Mouse (Mus musculus) heart, adult 11 months (tissue): ENCODE results near the gene Nphp4.

Source experiments
- DNase-seq: peaks from one replicate; pipeline ENCODE4 v3.0.0; 2022

The Nphp4 gene

GRCm38 (mm10) chr4:152476427-152477023 is at the start of gene Nphp4:
TSS of gene Nphp4 (plus strand) at chr4:152476706.
- DNase-seq = no peak

GRCm38 (mm10) chr4:152428259-152428658 is 48.2 kb upstream of the Nphp4 start:
- no peak for DNase-seq

DNA sequence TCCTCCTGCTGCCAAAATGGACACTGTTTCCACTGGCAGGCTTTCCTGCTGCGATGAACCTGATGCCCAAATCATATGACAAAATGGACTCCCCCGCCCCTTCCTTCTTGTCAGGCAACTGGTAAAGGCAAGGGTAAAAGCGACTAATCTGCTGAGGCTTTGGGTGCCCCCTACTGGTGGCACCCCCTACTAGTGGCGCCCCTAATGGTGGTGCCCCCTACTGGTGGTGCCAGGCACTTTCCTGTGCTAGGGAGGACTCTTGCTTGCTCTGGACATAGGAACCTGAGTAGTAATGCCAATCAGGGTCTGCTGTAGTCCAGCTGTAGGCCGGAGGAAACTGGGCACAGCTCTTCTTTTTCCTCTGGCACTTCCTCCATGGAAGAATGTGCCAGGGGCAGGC is 44.2 kb upstream of the Nphp4 start:
- DNase-seq = no peak

DNA sequence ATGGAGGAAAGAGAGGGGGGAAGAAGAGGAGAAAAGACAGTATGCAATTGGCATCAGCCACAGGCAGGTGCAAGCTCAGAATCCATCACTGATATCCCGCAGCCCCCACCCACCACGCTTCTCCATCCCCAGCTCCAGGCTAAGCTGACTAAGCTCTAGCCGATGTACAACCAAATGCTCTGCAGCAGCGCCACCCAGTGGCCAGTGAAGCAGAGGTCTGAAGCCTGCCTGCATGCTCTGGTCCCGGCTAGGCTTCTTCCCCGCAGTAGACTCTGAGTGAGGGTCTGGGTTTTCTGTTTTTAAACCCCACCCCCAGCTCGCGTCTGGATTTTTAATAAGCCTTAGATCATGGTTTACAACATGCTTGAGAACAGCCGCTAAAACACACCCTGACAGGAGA is 41.7 kb upstream of the Nphp4 start:
- peak; percentile 95 for DNase-seq

- peak; percentile 93 for DNase-seq
Observed at GRCm38 (mm10) chr4:152435255-152435654, 41.3 kb upstream of the Nphp4 start.

DNA sequence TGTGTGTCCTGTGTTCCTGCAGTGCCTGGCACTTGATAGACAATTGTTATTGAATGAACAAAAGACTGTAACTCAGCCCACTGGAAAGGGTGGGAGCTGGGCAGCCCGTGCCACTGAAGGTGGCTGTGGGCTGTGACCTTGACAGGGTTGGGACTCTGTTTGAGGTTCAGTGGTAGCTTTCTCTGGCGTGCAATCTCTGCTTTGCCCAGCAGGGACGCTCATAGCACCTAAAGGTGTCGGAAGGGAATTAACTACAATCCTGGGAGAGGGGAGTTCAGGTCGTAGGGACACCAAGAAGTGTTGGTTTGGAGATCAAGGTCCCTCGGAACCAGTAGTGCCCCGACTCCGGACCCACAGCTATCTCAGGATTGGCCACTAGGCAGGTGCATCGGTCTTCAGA is 35.6 kb upstream of the Nphp4 start:
- DNase-seq = no peak

DNA sequence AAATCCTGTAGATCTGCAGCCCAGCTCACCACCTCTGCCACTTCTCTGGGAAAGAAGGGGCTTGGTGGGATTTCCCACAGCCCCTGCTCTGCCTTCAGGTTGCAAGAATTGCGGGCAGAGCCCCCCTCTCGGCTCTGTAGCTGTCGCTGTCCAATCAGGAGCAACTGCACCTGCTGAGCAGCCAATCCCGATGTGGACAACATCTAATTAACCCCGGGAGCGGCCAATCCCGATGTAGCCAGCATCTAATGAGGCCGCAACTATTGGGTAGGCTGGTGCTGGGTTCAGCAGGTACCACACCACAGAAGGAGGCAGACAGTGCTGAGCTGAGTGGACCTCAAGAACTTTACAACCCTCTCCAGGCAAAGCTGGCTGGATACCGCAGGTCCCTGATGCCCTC is 35.0 kb upstream of the Nphp4 start:
- DNase-seq = no peak

DNA sequence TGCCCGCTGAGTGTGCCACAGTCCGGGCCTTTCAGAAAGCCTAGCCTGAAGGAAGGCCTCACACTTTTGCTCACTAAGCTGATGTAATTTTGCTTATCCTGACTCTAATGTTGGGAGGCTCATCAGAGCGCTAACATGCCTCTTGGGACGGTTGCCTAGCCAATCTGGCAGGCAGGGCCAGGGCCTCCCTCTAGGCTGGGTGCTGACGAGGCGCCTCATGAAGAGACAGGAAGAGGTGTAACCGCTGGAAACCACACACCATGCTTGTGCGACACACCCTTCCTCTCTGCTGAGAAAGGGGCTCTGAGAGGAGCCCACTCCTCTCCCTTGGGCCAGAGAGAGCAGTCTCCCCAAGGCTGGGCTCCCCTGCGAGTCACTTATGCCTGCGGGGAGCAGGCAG is 30.3 kb upstream of the Nphp4 start:
- DNase-seq = peak; percentile 97

GRCm38 (mm10) chr4:152447731-152448665 is 28.5 kb upstream of the Nphp4 start:
- DNase-seq = no peak

DNA sequence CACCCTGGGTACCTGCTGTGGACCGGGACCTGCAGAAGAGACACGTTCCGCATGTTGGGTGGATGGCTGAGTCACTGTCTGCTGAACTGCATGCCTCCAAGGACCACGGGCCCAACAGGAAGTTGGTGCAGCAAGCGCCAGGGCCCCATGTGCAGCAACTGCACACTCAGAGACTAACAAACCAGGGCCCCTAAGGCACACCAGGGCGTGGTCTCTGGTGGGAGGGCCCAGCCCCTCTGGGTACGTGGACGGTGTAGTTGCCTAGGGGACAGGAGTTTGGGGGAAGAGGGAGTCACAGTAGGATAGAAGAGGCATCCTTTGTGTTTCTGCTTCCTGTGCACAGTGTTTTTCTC is 27.9 kb upstream of the Nphp4 start:
- peak; percentile 96 for DNase-seq

DNA sequence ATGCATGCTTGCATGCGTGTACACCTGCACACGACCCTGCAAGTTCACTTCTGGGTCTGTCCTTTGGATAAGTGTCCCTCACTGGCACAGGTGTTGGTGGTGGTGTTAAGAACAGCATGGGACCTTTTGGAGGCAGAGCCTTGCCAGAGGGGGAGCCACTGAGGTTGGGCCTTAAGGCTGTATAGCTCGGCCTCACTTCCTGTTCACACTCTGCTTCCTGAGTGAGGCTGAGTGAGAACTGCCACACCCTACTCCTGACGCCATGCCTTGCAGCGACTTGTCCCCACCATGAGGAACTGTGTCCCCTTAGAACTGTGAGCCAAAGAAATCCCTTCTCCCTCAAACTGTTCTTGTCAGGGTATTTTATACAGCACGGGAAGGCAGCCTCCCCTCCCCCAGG is 25.1 kb upstream of the Nphp4 start:
- DNase-seq = no peak

- no peak for DNase-seq
Observed at GRCm38 (mm10) chr4:152453079-152453478, 23.4 kb upstream of the Nphp4 start.

DNA sequence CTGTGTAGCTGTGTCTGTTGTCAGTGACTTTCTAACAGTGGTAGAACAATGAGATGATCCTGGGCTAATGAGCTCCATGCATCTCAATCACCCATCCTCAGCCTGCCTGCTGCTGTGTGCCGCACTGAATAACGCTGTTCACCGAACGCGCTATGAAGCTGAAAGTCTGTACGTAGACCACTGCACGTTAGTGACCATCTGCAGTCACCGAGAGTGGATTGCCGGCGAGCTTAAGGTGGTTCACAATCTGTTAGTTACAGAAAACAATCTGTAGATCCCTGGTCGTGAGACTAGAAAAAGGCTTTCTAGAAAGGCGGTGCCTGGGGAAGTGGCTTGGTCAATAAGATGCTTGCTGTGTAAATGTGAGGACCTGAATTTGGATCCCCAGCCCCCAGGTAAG is 22.4 kb upstream of the Nphp4 start:
- no peak for DNase-seq

DNA sequence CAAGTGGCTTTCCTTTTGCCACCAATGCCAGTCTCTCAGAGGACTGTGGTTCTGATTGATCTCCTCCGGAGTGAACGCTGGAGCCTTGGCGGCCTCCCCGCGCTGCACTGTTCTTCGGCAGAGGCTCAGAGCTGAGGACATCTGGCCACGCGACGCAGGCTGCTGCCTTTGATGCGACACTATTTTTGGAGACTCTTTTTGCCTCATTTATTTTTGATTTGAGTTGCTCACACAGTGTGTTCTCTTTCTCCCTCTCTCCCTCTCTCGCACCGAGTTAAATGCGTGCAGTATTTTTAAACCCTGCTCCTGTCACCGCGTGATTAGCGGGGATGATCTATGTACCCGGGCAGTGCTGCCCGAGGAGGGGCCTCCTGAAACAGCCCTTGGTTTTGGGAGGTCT is 19.9 kb upstream of the Nphp4 start:
- DNase-seq = no peak

GRCm38 (mm10) chr4:152457673-152458072 is 18.8 kb upstream of the Nphp4 start:
- no peak for DNase-seq

DNA sequence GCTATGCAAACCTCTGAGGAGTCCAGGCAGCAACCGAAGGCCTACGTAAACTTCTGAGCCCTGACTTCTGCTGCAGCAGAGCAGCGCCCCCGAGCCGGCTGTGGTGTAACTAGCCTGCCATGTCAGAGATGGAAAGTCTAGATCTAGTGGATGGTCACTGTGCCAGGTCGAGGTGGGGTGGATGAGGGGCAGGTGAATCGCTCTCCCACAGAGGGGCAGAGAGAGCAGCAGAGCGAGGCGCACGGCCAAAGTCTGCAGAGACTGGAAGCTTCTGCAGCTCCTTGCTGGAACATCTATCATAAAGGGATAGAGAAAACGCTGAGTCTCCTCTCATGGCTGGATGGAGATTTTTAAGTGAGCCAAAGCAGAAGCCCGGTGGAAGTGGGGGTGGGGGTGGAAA is 14.0 kb upstream of the Nphp4 start:
- DNase-seq = no peak

DNA sequence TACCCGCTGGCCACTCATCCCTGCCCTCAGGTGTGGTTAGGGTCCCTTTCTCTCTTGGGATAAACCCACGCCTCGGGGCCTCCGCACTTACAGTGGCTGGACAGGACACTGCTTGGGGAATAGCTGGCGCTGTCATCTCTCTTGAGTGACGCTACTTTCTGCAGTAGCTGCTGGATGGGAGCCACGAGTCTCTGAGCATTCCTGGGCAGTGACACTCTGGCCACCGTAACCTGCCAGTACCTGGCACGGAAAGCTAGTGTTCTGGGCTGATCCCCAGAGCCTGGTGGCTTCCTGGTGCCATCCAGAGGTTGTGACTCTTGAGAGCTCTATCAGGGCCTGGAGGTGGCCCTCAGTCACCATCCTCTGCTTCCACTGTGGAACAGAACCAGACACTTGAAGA is 13.4 kb upstream of the Nphp4 start:
- DNase-seq = peak; percentile 95

- DNase-seq = no peak
Observed at GRCm38 (mm10) chr4:152465116-152465515, 11.4 kb upstream of the Nphp4 start.

- DNase-seq = no peak
Observed at GRCm38 (mm10) chr4:152466601-152467000, 9.9 kb upstream of the Nphp4 start.

GRCm38 (mm10) chr4:152467951-152468350 is 8.6 kb upstream of the Nphp4 start:
- no peak for DNase-seq

DNA sequence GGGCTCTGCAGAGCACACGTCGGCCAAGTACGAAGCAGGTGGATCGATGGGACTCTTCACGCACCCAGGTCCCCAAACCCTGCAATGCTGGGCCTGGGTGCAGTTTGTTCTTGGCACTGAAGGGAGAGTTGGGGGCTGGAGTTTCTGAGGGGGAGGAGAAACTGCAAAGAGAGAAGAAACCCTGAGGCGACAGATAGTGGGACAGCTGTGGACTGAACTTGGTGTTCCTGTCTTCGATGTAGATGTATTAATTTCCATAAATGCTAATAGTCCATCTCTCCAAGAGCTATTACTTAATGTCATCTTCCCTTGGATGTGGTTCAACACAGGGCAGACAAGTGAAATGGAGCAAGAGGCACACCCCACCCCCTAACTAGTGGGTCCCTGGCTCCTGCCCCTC is 565 bp upstream of the Nphp4 start:
- no peak for DNase-seq

DNA sequence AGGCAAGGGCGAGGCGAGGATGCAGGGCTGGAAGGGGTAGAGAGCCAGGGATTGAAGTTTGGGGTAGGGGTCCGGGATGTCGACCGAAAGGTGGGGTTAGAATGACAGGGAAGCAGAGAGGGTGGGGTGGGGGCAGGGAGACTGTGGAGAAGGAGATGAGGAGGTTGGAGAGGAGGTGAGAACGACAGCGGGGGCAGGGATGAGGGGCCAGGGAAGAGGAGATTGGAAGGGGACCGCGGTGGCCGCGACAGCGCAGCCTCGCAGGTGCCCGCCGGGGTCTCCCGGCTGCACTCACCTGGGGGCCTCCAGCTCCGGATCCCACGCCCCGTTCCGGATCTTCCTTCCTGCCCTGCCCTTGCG is 580 bp downstream of the Nphp4 start:
- DNase-seq = no peak

DNA sequence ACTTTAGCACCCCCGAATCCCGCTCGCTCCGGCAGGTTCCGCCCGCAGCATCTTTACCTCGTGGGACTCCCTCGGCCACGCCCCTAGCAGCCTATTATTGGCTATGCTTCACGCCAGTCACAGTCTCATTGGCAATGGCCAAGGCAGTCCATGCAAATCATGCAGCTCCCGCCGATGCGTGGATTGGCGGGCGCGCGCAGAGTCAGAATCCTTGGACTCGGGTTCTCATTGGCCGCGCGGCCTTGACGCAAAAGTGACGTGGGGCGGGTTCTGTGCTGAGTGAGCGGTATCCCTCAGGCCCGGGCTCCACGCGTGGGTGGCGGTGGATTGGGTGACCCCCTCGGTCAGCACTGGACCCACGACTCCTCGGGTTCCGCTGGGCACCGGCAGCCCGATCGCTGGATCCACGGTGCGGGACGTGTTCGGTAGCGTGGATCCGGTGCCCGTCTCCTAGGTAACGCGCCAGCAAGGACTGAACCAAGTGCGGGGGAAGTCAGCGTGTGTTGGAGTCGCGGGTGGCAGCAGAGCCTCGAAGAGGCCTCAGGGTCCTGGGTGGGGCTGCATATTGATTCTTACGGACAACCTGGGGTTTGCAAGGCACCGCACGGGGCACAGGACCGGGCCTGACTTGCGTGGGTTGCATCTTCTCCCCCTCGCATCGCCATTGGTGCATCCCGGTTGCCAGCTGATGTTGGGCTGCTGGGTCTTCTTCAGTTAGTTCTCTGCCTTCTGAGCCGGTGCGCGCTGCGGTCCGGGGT is 1.1 kb downstream of the Nphp4 start, which contains the start of gene Kcnab2:
Gene Kcnab2 (minus strand): TSS at position 406 of the 758 bp plus-strand sequence.
- DNase-seq = peak; percentile 100

GRCm38 (mm10) chr4:152478224-152478567 is 1.7 kb downstream of the Nphp4 start:
- DNase-seq = no peak
